Mouse (Mus musculus) liver, embryonic 11.5 days (tissue): ENCODE measurements around the gene Plcl2. TPM values are rescaled to one million over a fixed set of nuclear protein-coding genes. Genes with fewer than 3 reads are reported as not detected.

Experiments
- ATAC-seq: fragments of 200-750 bp; cut with Nextera tagmentation; replicated peaks from 2 replicates; pipeline ENCODE4 v1.8.0; 2017; ENCODE audit warnings: moderate number of reproducible peaks, mild to moderate bottlenecking, moderate TSS enrichment, moderate library complexity; ENCODE audit not compliant: low FRiP score
- DNase-seq: peaks from one replicate; pipeline ENCODE4 v3.0.0-alpha.2; 2017; ENCODE audit warnings: low spot score
- H3K27ac ChIP-seq: fragments of 300-500 bp; sonication (generic); 2 replicates; pipeline ENCODE4 v1.5.1; 2014; ENCODE audit warnings: mild to moderate bottlenecking, low read depth, low read length, control low read depth
- H3K27me3 ChIP-seq: fragments of 300-500 bp; sonication (generic); replicated peaks from 2 replicates; pipeline ENCODE4 v1.6.1; 2014; ENCODE audit warnings: low read length, mixed read lengths; ENCODE audit not compliant: control insufficient read depth, insufficient read depth
- H3K36me3 ChIP-seq: fragments of 300-500 bp; sonication (generic); 2 replicates; pipeline ENCODE4 v1.6.1; 2014; ENCODE audit warnings: mild to moderate bottlenecking, low read length, moderate library complexity, mixed read lengths; ENCODE audit not compliant: control insufficient read depth, insufficient read depth
- H3K4me1 ChIP-seq: fragments of 300-500 bp; sonication (generic); replicated peaks from 2 replicates; pipeline ENCODE4 v1.6.1; 2014; ENCODE audit warnings: low read length, mixed read lengths; ENCODE audit not compliant: control insufficient read depth, insufficient read depth
- H3K4me2 ChIP-seq: fragments of 300-500 bp; sonication (generic); 2 replicates; pipeline ENCODE4 v1.6.1; 2014; ENCODE audit warnings: mild to moderate bottlenecking, control low read depth, moderate library complexity
- H3K4me3 ChIP-seq: fragments of 300-500 bp; sonication (generic); 2 replicates; pipeline ENCODE4 v1.5.1; 2014; ENCODE audit warnings: low read depth, low read length, control low read depth
- H3K9ac ChIP-seq: fragments of 300-500 bp; sonication (generic); 2 replicates; pipeline ENCODE4 v1.6.1; 2014; ENCODE audit warnings: low read depth, low read length, control low read depth
- H3K9me3 ChIP-seq: fragments of 300-500 bp; sonication (generic); 2 replicates; pipeline ENCODE4 v1.6.1; 2016; ENCODE audit warnings: low read length, inconsistent platforms, mixed read lengths; ENCODE audit not compliant: control insufficient read depth
- WGBS: fragments of 180-500 bp; shearing (Covaris S2); extraction: QIAGEN DNeasy Blood & Tissue Kit; methylation state at CpG from one replicate; pipeline ENCODE4 v1.1.7; 2014; 5-methylcytosine and 5-hydroxymethylcytosine counted together
- polyA plus RNA-seq: library from polyadenylated mRNA; unstranded; fragments of >200 nt; fragmentation: Nextera tagmentation; extraction: Ambion mirVana; gene quantifications from 2 replicates; pipeline ENCODE4 v1.2.1, GENCODE M21; 2014

The Plcl2 gene
- polyA plus RNA-seq, 1 experiment from 2014 or later: 3.4 TPM

GRCm38 (mm10) chr17:50654741-50655415 lies 145.7 kb downstream of the Plcl2 start:
- Histone ChIP-seq H3K9me3 (no peaks in the 10 kb centered on the region), H3K27ac (no peak overlapping the region), H3K4me3 (no peak overlapping the region), H3K9ac (no peak overlapping the region), H3K4me2 (no peak overlapping the region), H3K4me1 (0 out of 2 replicates have a peak, but pooled peaks cover 3% of the 10 kb centered on the region), H3K27me3 (no peaks in the 10 kb centered on the region), H3K36me3 (no peaks in the 10 kb centered on the region)
- DNase-seq (no peak), ATAC-seq (no peak)
- 62% methylated on average over 5 of the region's 5 CpGs for WGBS

- Histone ChIP-seq H3K4me2 (no peak overlapping the region), H3K9me3 (no peaks in the 10 kb centered on the region), H3K4me1 (0 out of 2 replicates have a peak, but pooled peaks cover 3% of the 10 kb centered on the region), H3K9ac (no peak overlapping the region), H3K36me3 (no peaks in the 10 kb centered on the region), H3K4me3 (no peak overlapping the region), H3K27ac (no peak overlapping the region), H3K27me3 (no peaks in the 10 kb centered on the region)
- 24% methylated on average over 4 of the region's 4 CpGs for WGBS
- no peak for ATAC-seq
- no peak for DNase-seq
Observed at GRCm38 (mm10) chr17:50655416-50655776, 146.2 kb downstream of the Plcl2 start.

DNA sequence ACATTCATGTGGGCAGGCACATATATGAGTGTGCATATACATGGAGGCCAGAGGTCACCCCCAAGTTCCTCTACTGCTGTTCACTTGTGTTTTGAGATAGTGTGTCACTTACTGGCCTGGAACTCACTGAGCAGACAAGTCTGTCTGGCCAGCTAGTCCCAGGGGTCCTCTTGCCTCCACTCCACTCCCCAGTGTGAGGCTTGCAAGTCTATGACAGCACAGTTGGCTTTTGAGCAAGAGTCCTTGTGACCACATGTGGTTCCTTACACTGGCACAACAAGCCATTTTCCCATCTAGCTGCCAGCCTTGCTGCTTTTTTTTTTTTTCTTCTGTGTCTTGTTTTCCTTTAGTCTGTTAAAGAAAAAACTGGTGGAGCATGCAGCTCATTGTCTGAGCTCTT lies 148.1 kb downstream of the Plcl2 start:
- no peak overlapping the region for H3K27ac ChIP-seq
- no peak overlapping the region for H3K4me3 ChIP-seq
- no peak overlapping the region for H3K9ac ChIP-seq
- 0 out of 2 replicates have a peak, but pooled peaks cover 3% of the 10 kb centered on the region for H3K4me1 ChIP-seq
- no peaks in the 10 kb centered on the region for H3K27me3 ChIP-seq
- ATAC-seq: no peak
- H3K36me3 ChIP-seq: no peaks in the 10 kb centered on the region
- DNase-seq: no peak
- H3K9me3 ChIP-seq: no peaks in the 10 kb centered on the region
- H3K4me2 ChIP-seq: no peak overlapping the region

GRCm38 (mm10) chr17:50658901-50659300 lies 149.7 kb downstream of the Plcl2 start:
- Histone ChIP-seq H3K27ac (no peak overlapping the region), H3K4me2 (no peak overlapping the region), H3K4me3 (no peak overlapping the region), H3K4me1 (0 out of 2 replicates have a peak, but pooled peaks cover 3% of the 10 kb centered on the region), H3K27me3 (no peaks in the 10 kb centered on the region), H3K9ac (no peak overlapping the region), H3K9me3 (no peaks in the 10 kb centered on the region), H3K36me3 (no peaks in the 10 kb centered on the region)
- no peak for DNase-seq
- no peak for ATAC-seq
- WGBS: 92% methylated on average over 8 of the region's 8 CpGs

DNA sequence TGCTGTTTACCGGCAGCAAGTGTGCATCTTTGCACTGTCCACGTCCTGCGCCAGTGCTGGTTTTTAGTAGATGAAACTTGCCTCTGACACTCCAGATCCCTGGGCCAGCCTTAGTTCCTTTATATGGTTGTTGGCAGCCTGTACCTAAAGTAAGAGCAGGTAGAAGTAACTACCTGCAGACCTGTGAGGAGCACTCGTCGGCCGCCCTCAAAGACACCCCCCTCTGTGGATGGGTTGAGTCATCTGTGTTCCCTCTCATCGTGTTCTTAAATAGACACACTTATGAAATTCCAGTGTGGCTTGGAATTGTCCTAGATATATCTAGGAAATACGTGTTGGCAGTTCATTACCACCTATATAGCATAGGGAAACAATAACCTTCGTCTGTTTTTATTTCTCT lies 158.4 kb downstream of the Plcl2 start:
- DNase-seq: no peak
- 91% methylated on average over 9 of the region's 9 CpGs for WGBS
- Histone ChIP-seq H3K4me3 (no peak overlapping the region), H3K27ac (no peak overlapping the region), H3K4me1 (no peaks in the 10 kb centered on the region), H3K27me3 (no peaks in the 10 kb centered on the region), H3K9me3 (no peaks in the 10 kb centered on the region), H3K9ac (no peak overlapping the region), H3K36me3 (no peaks in the 10 kb centered on the region), H3K4me2 (no peak overlapping the region)
- no peak for ATAC-seq

DNA sequence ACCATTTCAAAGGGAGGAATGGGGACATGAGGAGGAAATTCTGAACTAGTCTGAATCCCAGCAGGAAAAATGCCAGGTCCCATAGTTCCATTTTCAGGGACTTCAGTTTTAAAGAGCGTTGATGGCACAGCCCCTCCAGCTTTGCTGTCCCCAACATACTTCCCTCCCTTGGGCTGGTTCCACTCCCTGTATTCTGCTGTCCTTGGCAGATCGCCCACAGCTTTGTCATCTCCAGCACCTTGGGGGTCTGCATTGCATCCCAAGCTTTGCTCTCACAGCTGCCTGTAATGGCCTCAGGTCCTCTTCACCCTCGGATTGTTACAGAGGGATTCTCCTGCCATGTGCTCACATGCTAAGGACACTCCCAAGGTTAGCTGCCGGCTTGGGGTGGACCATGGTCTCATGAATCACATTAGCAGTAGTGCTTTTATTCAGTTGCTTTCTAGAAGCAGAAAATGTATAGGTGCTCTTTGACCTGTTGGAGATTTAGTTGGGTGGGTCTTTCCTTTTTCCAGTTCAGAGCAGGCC lies 159.5 kb downstream of the Plcl2 start:
- no peak for ATAC-seq
- Histone ChIP-seq H3K27ac (no peak overlapping the region), H3K4me3 (no peak overlapping the region), H3K27me3 (no peaks in the 10 kb centered on the region), H3K9ac (no peak overlapping the region), H3K36me3 (no peaks in the 10 kb centered on the region), H3K4me2 (no peak overlapping the region), H3K9me3 (no peaks in the 10 kb centered on the region), H3K4me1 (no peaks in the 10 kb centered on the region)
- DNase-seq: no peak
- 89% methylated on average over 4 of the region's 4 CpGs for WGBS

DNA sequence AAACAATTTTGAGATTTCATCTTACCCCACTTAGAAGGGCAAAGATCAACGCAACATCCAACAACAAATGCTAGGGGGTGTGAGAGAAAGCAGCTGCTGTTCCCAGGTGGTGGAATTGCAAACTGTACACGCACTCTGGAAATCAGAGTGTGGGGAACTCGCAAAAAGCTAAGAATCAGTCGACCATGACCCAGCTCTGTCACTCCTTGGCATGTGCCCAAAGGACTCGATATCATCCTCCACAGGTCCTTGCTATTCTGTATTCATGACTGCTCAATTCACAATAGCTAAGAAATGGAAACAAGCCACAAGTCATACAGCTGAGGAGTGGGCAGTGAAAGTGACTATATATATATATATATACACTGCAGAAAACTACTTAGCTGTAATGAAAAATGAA lies 162.2 kb downstream of the Plcl2 start:
- WGBS: 85% methylated on average over 5 of the region's 5 CpGs

GRCm38 (mm10) chr17:50674580-50674979 lies 165.4 kb downstream of the Plcl2 start:
- Histone ChIP-seq H3K9me3 (no peaks in the 10 kb centered on the region), H3K4me2 (no peak overlapping the region), H3K4me1 (no peaks in the 10 kb centered on the region), H3K27ac (no peak overlapping the region), H3K4me3 (no peak overlapping the region), H3K36me3 (no peaks in the 10 kb centered on the region), H3K9ac (no peak overlapping the region), H3K27me3 (no peaks in the 10 kb centered on the region)
- DNase-seq (no peak), ATAC-seq (no peak)
- WGBS: 80% methylated on average over 7 of the region's 7 CpGs

More for the DNA sequence above, 162.2 kb downstream of the Plcl2 start:
- DNase-seq (no peak), ATAC-seq (no peak)
- no peaks in the 10 kb centered on the region for H3K9me3 ChIP-seq
- no peak overlapping the region for H3K4me3 ChIP-seq
- no peaks in the 10 kb centered on the region for H3K4me1 ChIP-seq
- no peak overlapping the region for H3K9ac ChIP-seq
- H3K4me2 ChIP-seq: no peak overlapping the region
- no peak overlapping the region for H3K27ac ChIP-seq
- H3K36me3 ChIP-seq: no peaks in the 10 kb centered on the region
- H3K27me3 ChIP-seq: no peaks in the 10 kb centered on the region

- Histone ChIP-seq H3K36me3 (no peaks in the 10 kb centered on the region), H3K27ac (no peak overlapping the region), H3K9me3 (no peaks in the 10 kb centered on the region), H3K4me2 (no peak overlapping the region), H3K4me1 (no peaks in the 10 kb centered on the region), H3K27me3 (no peaks in the 10 kb centered on the region), H3K4me3 (no peak overlapping the region), H3K9ac (no peak overlapping the region)
- no peak for ATAC-seq
- no peak for DNase-seq
- 85% methylated on average over 11 of the region's 11 CpGs for WGBS
Observed at GRCm38 (mm10) chr17:50675231-50675630, 166.0 kb downstream of the Plcl2 start.
